Mouse (Mus musculus): ENCODE results near the gene Gsdmc4.
"Not testable (repeated sequence)": the region's sequence is repeated elsewhere in the genome, so short reads cannot be mapped to it uniquely, and the experiment has no call there.

The Gsdmc4 gene

DNA sequence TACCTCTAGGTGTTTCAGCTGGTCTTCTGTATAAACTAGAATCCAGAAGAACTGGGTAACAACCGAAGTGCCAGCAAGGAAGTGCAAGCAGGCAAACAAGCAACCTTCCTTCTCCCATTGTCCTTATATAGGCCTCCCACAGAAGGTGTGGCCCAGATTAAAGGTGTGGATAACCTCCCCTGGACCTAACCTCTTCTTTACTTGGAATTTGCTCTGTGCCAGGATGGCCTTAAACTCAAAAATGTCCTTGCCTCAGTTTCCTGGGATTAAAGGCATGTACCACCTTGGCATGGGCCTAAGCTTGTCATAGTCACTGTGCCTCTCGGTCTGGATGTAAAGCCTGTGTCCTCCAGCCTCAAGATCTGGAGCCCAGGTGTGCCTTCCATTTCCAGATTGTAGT is at the start of gene Gsdmc4:
Gsdmc4 (minus strand) TSS at position 101 of the 400 bp plus-strand sequence.
- not testable (repeated sequence) for DNase-seq (ENCODE audit: low read depth in 2 of 2, low spot score in 2 of 2)

GRCm38 (mm10) chr15:63960542-63960941 is 48.4 kb upstream of the Gsdmc4 start:
- no peak for DNase-seq (ENCODE audit: low read depth in 2 of 2, low spot score in 2 of 2)

DNA sequence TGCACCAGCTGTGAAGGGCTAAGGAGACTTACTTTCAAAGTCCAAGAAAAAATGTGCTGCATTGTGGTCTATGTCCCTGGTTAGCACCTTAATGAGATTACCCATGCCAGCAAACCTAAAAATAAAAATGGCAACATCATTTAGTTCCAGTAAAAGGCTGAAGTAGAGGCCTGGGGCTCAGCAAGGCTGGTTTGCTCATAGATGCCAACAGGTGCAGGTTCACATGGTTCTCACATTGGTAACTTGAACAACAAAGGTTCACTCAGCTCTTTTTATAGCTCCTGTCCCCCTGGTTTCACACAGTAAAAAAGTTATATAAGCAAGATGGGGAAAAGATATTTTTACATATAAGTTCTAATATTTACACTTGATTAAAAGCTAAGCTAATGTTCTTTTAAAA is 45.5 kb upstream of the Gsdmc4 start:
- DNase-seq (ENCODE audit: low read depth in 2 of 2, low spot score in 2 of 2): no peak

DNA sequence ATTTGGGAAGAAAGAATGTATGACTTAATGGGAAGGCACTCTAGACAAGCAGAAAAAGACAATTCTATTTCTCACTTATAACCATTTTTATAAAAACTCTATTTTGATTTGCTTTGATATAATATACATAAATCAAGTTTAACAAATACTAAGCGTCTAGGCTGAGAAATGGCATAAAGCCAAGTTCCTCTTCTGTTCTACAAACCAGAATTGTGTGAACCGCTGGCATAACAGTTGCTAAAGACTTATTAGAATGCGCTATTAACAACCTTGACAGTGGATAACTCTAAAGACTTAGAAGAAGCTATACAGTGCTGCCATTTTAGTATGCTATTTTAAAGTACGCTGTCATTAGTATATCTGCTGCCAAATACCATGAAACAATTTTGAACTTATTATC is 41.2 kb upstream of the Gsdmc4 start:
- no peak for DNase-seq (ENCODE audit: low read depth in 2 of 2, low spot score in 2 of 2)

DNA sequence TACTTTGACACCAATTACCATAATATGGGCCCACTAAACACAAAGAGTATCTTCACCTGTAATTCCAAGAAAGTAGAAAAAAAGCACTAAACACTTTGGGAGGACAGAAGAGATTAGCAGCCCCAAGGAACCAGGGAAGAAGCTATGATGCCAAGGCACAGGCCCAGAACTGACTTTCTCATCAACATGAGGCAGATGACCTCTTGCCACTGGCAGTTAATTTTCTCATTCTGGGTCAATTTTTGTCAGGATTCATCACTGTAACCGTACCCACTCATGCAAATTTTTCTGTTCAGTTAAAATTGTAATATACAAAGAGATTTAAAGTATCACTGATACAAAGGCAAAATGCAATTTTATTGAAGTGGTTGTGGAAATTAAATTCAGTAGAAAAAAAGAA is 29.1 kb upstream of the Gsdmc4 start:
- no peak for DNase-seq (ENCODE audit: low read depth in 2 of 2, low spot score in 2 of 2)

- DNase-seq (ENCODE audit: low read depth in 2 of 2, low spot score in 2 of 2): no peak
These were observed 20.6 kb upstream of the Gsdmc4 start for GRCm38 (mm10) chr15:63932656-63933055.

- DNase-seq (ENCODE audit: low read depth in 2 of 2, low spot score in 2 of 2): no peak
These were observed 19.3 kb upstream of the Gsdmc4 start for GRCm38 (mm10) chr15:63931404-63931803.

DNA sequence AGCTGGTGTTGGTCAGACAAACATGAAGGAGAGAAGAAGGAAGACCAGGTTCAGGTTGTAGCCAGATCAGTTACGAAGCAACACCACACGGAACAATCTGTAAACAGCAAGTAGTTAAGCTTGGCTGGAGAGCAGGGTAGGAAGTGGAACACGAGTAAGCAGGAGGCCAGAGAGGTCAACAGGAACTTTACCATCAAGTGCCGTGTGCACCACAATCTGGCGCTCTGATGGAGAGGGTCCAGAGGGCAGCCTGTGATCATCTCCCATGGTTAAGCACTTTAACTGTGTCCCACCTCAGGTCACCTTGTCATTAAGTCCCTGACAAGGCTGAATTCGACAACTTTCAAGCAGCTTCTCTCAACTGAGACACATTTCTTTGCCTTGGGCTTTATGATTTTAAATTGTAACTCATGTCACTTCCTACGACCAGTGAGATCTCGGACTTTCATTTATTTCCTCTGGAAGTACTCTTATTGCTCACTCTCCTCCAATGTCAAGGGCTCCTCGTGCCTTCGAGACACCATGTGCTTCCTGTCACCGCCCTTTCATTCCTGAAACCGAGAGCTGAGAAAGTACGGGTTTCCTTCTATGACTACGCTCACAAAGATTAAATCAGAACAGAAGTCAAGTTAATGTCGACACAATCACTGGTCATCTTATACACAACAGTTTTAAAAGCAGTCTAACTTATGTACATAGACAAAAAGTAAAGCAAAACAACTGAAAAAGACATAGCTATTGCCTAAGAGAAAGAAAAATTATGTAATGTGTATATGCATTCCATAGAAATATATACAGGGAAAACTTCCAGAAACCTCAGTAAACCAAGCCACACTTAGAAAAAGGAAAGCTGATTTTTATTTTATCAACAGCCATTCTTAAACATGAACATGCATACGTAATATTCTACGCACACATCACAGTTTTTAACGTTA is 18.3 kb upstream of the Gsdmc4 start:
- no peak for DNase-seq (ENCODE audit: low read depth in 2 of 2, low spot score in 2 of 2)

GRCm38 (mm10) chr15:63926201-63926600 is 14.1 kb upstream of the Gsdmc4 start:
- no peak for DNase-seq (ENCODE audit: low read depth in 2 of 2, low spot score in 2 of 2)

DNA sequence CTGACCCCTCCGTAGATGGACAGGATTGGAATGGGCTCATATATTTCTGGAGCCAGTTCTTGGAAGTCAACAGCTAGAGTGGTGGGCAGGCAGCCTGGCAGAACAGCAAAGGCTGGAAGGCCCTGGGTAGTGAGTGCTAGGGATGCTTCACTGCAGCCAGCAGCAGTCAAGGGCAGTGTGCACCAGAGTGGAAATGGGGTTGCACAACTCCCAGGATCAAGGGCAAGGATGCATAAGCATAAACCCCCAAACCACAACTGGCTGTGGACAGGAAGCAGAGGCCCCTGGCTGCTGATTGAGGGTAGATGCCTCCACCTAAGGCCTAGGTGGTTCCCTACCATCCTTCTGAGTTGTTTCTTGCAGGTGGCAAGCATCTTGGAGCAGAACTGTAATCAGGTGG is 12.4 kb upstream of the Gsdmc4 start:
- no peak for DNase-seq (ENCODE audit: low read depth in 2 of 2, low spot score in 2 of 2)

DNA sequence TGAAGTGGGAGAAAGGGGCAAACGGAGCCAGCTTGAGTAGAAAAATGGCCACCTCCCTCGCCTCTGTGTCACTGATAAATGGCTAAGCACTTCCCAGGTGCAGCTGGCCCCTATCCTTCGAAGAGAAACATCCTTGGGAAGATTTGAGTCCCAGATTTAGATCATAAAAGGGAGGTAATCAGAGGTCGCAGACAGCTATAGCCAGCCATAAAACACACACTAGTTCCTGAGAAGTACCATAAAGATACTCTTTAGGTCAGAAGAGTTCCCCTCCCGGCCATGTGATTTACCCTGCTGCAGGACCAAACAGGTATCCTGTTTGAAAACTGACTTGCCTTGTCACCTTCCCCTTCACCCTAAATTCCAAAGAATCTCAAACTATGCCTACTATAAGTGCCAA is 9.5 kb upstream of the Gsdmc4 start:
- not testable (repeated sequence) for DNase-seq (ENCODE audit: low read depth in 2 of 2, low spot score in 2 of 2)

DNA sequence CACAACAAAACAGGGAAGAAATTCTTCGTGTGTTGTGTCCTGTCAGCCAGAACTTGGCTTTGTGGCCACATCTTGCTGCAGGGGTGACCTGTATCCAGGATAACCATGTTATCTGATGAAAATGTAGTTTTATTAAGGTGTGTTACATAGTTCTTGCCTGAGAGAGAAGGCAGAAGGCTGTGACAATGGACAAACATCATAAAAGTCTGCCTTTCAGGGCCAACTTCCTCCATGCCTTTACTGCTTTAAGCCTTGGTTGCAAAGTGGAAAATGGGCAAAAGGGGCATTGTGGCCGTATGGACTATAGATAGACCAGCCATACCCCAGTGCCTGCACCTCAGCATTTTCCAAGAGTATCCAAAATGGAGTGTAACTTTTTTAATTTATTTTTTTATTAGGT is 7.6 kb upstream of the Gsdmc4 start:
- not testable (repeated sequence) for DNase-seq (ENCODE audit: low read depth in 2 of 2, low spot score in 2 of 2)

DNA sequence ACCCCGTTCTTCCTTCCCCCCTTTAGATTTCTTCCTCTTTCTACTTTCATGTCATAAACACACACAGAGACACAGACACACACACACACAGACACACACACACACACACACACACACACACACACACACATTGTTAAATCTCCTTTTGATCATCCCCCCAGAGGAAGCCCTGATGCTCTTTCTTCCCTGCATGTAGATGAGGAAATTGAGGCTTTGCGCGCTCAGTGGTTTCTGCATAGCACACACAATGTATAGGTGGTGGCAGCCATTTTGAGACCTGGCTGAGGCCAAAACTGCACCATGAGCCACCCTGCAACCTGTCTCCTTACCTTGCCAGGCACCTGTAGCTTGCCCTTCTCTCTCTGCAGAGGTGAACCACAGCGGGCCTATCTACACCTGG is 4.5 kb upstream of the Gsdmc4 start:
- DNase-seq (ENCODE audit: low read depth in 2 of 2, low spot score in 2 of 2): not testable (repeated sequence)

- DNase-seq (ENCODE audit: low read depth in 2 of 2, low spot score in 2 of 2): not testable (repeated sequence)
These were observed 2.2 kb downstream of the Gsdmc4 start for GRCm38 (mm10) chr15:63909896-63910295.

- DNase-seq (ENCODE audit: low read depth in 2 of 2, low spot score in 2 of 2): peak in 1 of 2 experiments; percentile 35
These were observed 16.3 kb downstream of the Gsdmc4 start for GRCm38 (mm10) chr15:63895560-63896353.

GRCm38 (mm10) chr15:63888440-63888839 is 23.7 kb downstream of the Gsdmc4 start:
- DNase-seq (ENCODE audit: low read depth in 2 of 2, low spot score in 2 of 2): not testable (repeated sequence)

DNA sequence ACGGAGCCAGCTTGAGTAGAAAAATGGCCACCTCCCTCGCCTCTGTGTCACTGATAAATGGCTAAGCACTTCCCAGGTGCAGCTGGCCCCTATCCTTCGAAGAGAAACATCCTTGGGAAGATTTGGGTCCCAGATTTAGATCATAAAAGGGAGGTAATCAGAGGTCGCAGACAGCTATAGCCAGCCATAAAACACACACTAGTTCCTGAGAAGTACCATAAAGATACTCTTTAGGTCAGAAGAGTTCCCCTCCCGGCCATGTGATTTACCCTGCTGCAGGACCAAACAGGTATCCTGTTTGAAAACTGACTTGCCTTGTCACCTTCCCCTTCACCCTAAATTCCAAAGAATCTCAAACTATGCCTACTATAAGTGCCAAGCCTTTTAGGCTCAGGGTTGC is 24.1 kb downstream of the Gsdmc4 start:
- not testable (repeated sequence) for DNase-seq (ENCODE audit: low read depth in 2 of 2, low spot score in 2 of 2)

DNA sequence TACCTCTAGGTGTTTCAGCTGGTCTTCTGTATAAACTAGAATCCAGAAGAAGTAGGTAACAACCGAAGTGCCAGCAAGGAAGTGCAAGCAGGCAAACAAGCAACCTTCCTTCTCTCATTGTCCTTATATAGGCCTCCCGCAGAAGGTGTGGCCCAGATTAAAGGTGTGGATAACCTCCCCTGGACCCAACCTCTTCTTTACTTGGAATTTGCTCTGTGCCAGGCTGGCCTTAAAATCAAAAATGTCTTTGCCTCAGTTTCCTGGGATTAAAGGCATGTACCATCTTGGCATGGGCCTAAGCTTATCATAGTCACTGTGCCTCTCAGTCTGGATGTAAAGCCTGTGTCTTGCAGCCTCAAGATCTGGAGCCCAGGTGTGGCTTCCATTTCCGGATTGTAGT is 33.6 kb downstream of the Gsdmc4 start, which contains the start of gene Gsdmc3:
Gsdmc3 (minus strand) TSS at position 101 of the 400 bp plus-strand sequence.
- DNase-seq (ENCODE audit: low read depth in 2 of 2, low spot score in 2 of 2): not testable (repeated sequence)

DNA sequence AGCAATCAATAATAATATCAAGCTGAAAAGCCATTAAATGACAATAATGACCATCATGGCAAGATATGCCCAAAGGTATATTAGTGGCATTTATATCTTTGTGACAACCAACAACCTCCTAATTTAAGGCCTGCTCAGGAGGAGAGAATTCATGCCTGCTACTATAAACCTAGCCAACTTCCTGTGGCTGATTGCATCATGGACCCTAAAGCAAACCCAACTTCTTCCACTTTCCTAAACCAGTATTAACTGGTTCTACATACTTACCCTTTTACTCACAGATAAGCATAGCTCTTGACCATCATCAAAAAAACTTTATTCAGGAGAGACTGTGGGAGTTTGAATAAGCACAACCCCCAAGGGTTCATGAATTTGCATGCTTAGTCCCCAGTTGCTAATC is 35.9 kb downstream of the Gsdmc4 start:
- DNase-seq (ENCODE audit: low read depth in 2 of 2, low spot score in 2 of 2): not testable (repeated sequence)

- DNase-seq (ENCODE audit: low read depth in 2 of 2, low spot score in 2 of 2): not testable (repeated sequence)
These were observed 50.1 kb downstream of the Gsdmc4 start for GRCm38 (mm10) chr15:63861965-63862364.

All from CD8-positive naive resting alpha-beta T cell, adult 2 months (primary cell).